Mouse (Mus musculus) common myeloid progenitor, adult 5-6 weeks (primary cell): ENCODE measurements around the gene Ica1. TPM values are rescaled to one million over a fixed set of nuclear protein-coding genes. Genes with fewer than 3 reads are reported as not detected.

Experiments
- ATAC-seq: replicated peaks from 2 replicates; pipeline ENCODE4 v1.8.0; 2016; ENCODE audit warnings: low read depth, mild to moderate bottlenecking, moderate TSS enrichment, inconsistent platforms; ENCODE audit not compliant: poor library complexity, severe bottlenecking
- total RNA-seq: library from RNA; stranded (forward); fragments of 200-1000, 187-1606 nt; gene quantifications from 2 replicates; pipeline ENCODE4 v1.2.3, GENCODE M21; 2017

Ica1 gene
- total RNA-seq, 1 experiment from 2014 or later = 28.1 TPM

- ATAC-seq = no peak
Measured at GRCm38 (mm10) chr6:8582377-8582776, 195.9 kb downstream of the Ica1 start.

Other genes with a start within 250 kb of the Ica1 start
- 0.05 TPM in 1 of 2 replicates, not detected in the other for gene Nxph1, start 169.9 kb upstream of the Ica1 start, total RNA-seq